Mouse (Mus musculus): Measurements from ENCODE around the gene Acta1. TPM values are rescaled to one million over a fixed set of nuclear protein-coding genes. Genes with fewer than 3 reads are reported as not detected.

Gene Acta1
- 21.4 and 23.9 TPM in 2 replicates for polyA plus RNA-seq (2012; rRNA removed)

GRCm38 (mm10) chr8:123894502-123895097 lies at the start of gene Acta1:
TSS of gene Acta1 (minus strand) at chr8:123894751.

GRCm38 (mm10) chr8:123859648-123860259 lies 34.8 kb downstream of the Acta1 start, which contains the start of gene Ccsap:
TSS of gene Ccsap (minus strand) at chr8:123860209.

Other genes starting within 250 kb of the Acta1 start
- 24.0 and 26.4 TPM in 2 replicates for gene Rhou, start 240.8 kb downstream of the Acta1 start, polyA plus RNA-seq (2012; rRNA removed)
- 16.6 and 21.1 TPM in 2 replicates for gene Rab4a, start 88.8 kb downstream of the Acta1 start, polyA plus RNA-seq (2012; rRNA removed)
- gene Ccsap, start 34.5 kb downstream of the Acta1 start, polyA plus RNA-seq (2012; rRNA removed): 2.2 and 3.9 TPM in 2 replicates
- gene Nup133, start 54.5 kb upstream of the Acta1 start, polyA plus RNA-seq (2012; rRNA removed): 7.8 and 10.6 TPM in 2 replicates
- gene Abcb10, start 88.4 kb upstream of the Acta1 start, polyA plus RNA-seq (2012; rRNA removed): 11.5 and 16.4 TPM in 2 replicates
- 45.6 and 49.0 TPM in 2 replicates for gene Taf5l, start 126.6 kb upstream of the Acta1 start, polyA plus RNA-seq (2012; rRNA removed)
- 5.8 and 6.7 TPM in 2 replicates for gene Urb2, start 126.8 kb upstream of the Acta1 start, polyA plus RNA-seq (2012; rRNA removed)

All from ovary, adult 2 months (tissue).